Mouse (Mus musculus) common myeloid progenitor, adult 5-6 weeks (primary cell): ENCODE results near the gene Cyp4a31. TPM values are rescaled to one million over a fixed set of nuclear protein-coding genes. Genes with fewer than 3 reads are reported as not detected.

ENCODE experiments used
- total RNA-seq: library from RNA; stranded (forward); fragments of 200-1000, 187-1606 nt; gene quantifications from 2 replicates; pipeline ENCODE4 v1.2.3, GENCODE M21; 2017

Gene Cyp4a31
- total RNA-seq, 1 experiment from 2014 or later, result not detected

Other genes with a start within 250 kb of the Cyp4a31 start
- not detected in 2 replicates for gene Cyp4a12b, start 152.0 kb upstream of the Cyp4a31 start, total RNA-seq
- gene Cyp4a30b, start 111.0 kb upstream of the Cyp4a31 start, total RNA-seq, result not detected in 2 replicates
- gene Cyp4a14, start 67.5 kb upstream of the Cyp4a31 start, total RNA-seq, result not detected in 2 replicates
- gene Cyp4a10, start 45.4 kb upstream of the Cyp4a31 start, total RNA-seq, result not detected in 2 replicates
- not detected in 2 replicates for gene Cyp4a32, start 37.3 kb downstream of the Cyp4a31 start, total RNA-seq
- gene Cyp4b1, start 84.1 kb downstream of the Cyp4a31 start, total RNA-seq, result 0.14 and 2.9 TPM in 2 replicates
- 32.8 and 48.6 TPM in 2 replicates for gene Efcab14, start 174.1 kb downstream of the Cyp4a31 start, total RNA-seq
- 0.87 TPM in 1 of 2 replicates, not detected in the other for gene Tex38, start 217.4 kb downstream of the Cyp4a31 start, total RNA-seq
- gene Atpaf1, start 221.2 kb downstream of the Cyp4a31 start, total RNA-seq, result 13.1 and 17.4 TPM in 2 replicates